Mouse (Mus musculus) stomach, postnatal 0 days (tissue): ENCODE measurements around the gene Lrch3. TPM values are rescaled to one million over a fixed set of nuclear protein-coding genes. Genes with fewer than 3 reads are reported as not detected.

Source experiments
- ATAC-seq: fragments of 200-750 bp; cut with Nextera tagmentation; 2 replicates; pipeline ENCODE4 v1.8.0; 2017; ENCODE audit not compliant: low FRiP score, low TSS enrichment
- DNase-seq: peaks from one replicate; pipeline ENCODE4 v3.0.0-alpha.2; 2016; ENCODE audit warnings: low spot score
- H3K27ac ChIP-seq: fragments of 300-500 bp; sonication (generic); replicated peaks from 2 replicates; pipeline ENCODE4 v1.5.1; 2014; ENCODE audit warnings: mild to moderate bottlenecking, control low read depth
- H3K27me3 ChIP-seq: fragments of 300-500 bp; sonication (generic); 2 replicates; pipeline ENCODE4 v1.6.1; 2014; ENCODE audit warnings: low read length; ENCODE audit not compliant: control insufficient read depth, insufficient read depth
- H3K36me3 ChIP-seq: fragments of 300-500 bp; sonication (generic); 2 replicates; pipeline ENCODE4 v1.6.1; 2014; ENCODE audit warnings: low read length, mixed read lengths; ENCODE audit not compliant: control insufficient read depth, insufficient read depth
- H3K4me1 ChIP-seq: fragments of 300-500 bp; sonication (generic); replicated peaks from 2 replicates; pipeline ENCODE4 v1.6.1; 2014; ENCODE audit warnings: antibody characterized with exemption; ENCODE audit not compliant: control insufficient read depth, insufficient read depth
- H3K4me2 ChIP-seq: fragments of 300-500 bp; sonication (generic); replicated peaks from 2 replicates; pipeline ENCODE4 v1.6.1; 2014; ENCODE audit warnings: low read depth, mild to moderate bottlenecking, control low read depth, moderate library complexity
- H3K4me3 ChIP-seq: fragments of 300-500 bp; sonication (generic); 2 replicates; pipeline ENCODE4 v1.5.1; 2014; ENCODE audit warnings: low read depth, low read length, control low read depth
- H3K9ac ChIP-seq: fragments of 300-500 bp; sonication (generic); 2 replicates; pipeline ENCODE4 v1.6.1; 2014; ENCODE audit warnings: mild to moderate bottlenecking, low read length, control low read depth, mixed read lengths
- H3K9me3 ChIP-seq: fragments of 300-500 bp; sonication (generic); 2 replicates; pipeline ENCODE4 v1.6.1; 2016; ENCODE audit warnings: low read length; ENCODE audit not compliant: control insufficient read depth
- CTCF ChIP-seq: IDR thresholded peaks from 2 replicates; pipeline ENCODE4 v1.5.1; 2016; ENCODE audit warnings: antibody characterized with exemption, low read depth, mild to moderate bottlenecking, moderate library complexity
- EP300 ChIP-seq: optimal IDR thresholded peaks from 2 replicates; pipeline ENCODE3; 2016; ENCODE audit warnings: antibody characterized with exemption
- WGBS: fragments of 180-500 bp; shearing (Covaris S2); extraction: QIAGEN DNeasy Blood & Tissue Kit; methylation state at CpG from one replicate; pipeline ENCODE4 v1.1.7; 2014; 5-methylcytosine and 5-hydroxymethylcytosine counted together
- polyA plus RNA-seq: library from polyadenylated mRNA; unstranded; fragments of >200 nt; fragmentation: Nextera tagmentation; extraction: Ambion mirVana; gene quantifications from 2 replicates; pipeline ENCODE4 v1.2.1, GENCODE M21; 2015

The Lrch3 gene
- polyA plus RNA-seq, 1 experiment from 2014 or later, result 8.1 TPM

DNA sequence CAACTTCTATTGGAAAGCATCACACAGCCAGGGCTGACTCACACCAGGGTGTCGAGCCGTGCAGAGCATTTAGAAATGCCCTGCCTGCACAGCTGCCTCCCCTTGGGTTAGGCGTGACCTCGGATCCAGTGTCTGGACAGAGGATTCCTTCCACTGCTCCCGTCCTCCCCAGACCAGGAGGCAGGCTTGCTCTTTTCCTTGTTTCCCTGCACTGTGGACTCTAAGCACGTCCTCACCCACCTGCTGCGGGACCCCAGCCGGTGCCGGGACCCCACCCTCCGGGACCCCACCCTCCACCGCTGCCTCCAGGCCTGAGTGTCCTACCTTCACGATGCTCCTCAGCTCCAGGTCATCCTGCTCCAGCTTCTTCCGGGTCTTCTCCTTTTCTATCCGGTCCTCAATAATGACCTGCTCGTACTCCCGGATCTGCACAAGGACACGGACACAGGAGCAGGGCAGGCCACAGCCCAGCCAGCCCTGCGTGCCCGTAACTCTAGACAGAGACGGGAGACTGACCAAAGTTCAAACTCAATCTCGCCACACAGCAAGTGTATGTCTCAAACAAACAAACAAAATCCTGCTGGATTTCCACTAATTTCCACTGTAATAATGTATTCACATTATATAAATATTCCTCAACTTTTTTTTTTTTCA is 105.3 kb downstream of the Lrch3 start:
- 59% methylated on average over 21 of the region's 21 CpGs for WGBS
- Histone ChIP-seq H3K4me1 (no peaks in the 10 kb centered on the region), H3K9me3 (no peaks in the 10 kb centered on the region), H3K36me3 (no peaks in the 10 kb centered on the region), H3K27me3 (no peaks in the 10 kb centered on the region), H3K4me3 (no peak overlapping the region), H3K9ac (peak overlapping the region; percentile 35; the same call in 1 of the 2 replicates), H3K27ac (no peak overlapping the region), H3K4me2 (no peak overlapping the region)
- TF ChIP-seq EP300, result no peak
- TF ChIP-seq CTCF, result no peak
- peak; percentile 34; the same call in 1 of the 2 replicates for ATAC-seq
- DNase-seq, result peak; percentile 29

DNA sequence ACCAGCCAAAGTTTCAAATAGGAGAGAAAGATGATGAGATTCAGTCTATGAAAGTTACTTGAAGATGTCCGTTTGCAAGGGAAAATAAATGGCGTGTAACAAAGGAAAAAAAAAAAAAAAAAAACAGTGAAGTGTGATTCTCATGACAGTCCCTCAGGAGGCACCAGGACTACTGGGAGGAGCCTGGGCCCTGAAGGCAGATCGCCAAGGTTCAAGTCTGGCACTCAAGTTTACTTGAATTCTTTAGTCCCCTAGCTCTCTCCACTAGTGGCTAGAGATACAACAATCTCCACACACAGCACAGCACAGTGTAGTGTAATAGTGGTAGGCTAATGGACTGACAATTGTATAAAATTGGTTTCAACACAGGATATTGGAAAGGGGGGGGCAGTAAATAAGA is 107.5 kb downstream of the Lrch3 start:
- no peak overlapping the region for H3K27ac ChIP-seq
- no peaks in the 10 kb centered on the region for H3K9me3 ChIP-seq
- H3K9ac ChIP-seq, result no peak overlapping the region
- H3K4me2 ChIP-seq, result no peak overlapping the region
- DNase-seq (no peak), ATAC-seq (no peak)
- no peaks in the 10 kb centered on the region for H3K36me3 ChIP-seq
- WGBS, result 75% methylated on average over 3 of the region's 3 CpGs
- H3K4me3 ChIP-seq, result no peak overlapping the region
- TF ChIP-seq EP300 (no peak), CTCF (no peak)
- H3K4me1 ChIP-seq, result no peaks in the 10 kb centered on the region
- H3K27me3 ChIP-seq, result no peaks in the 10 kb centered on the region

DNA sequence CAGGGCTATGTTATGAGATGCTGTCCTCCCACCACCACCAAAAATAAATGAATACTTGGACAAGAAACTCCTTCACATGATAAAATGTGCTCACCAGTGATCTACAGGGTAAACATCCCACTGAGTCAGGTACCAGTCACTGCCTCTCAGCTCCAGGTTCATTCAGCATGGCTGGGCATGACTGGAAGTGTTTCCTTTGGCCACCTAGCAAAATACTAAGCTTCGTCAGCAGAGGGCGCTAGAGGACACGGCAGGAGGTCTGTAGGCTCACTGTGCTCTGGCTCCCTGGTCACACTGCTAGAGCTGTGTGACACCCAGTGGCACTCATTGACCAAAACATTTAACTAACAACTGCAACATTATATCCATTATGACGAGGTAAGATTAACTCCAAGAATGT is 109.8 kb downstream of the Lrch3 start:
- 3% methylated on average over 4 of the region's 4 CpGs for WGBS
- Histone ChIP-seq H3K36me3 (no peaks in the 10 kb centered on the region), H3K27ac (no peak overlapping the region), H3K4me2 (no peak overlapping the region), H3K4me3 (no peak overlapping the region), H3K9me3 (no peaks in the 10 kb centered on the region), H3K4me1 (no peaks in the 10 kb centered on the region), H3K27me3 (no peaks in the 10 kb centered on the region), H3K9ac (no peak overlapping the region)
- ATAC-seq (peak; percentile 91), DNase-seq (peak; percentile 90)
- TF ChIP-seq EP300 (no peak), CTCF (peak; percentile 99)

- no peak overlapping the region for H3K27ac ChIP-seq
- no peaks in the 10 kb centered on the region for H3K36me3 ChIP-seq
- H3K27me3 ChIP-seq, result no peaks in the 10 kb centered on the region
- no peak overlapping the region for H3K4me2 ChIP-seq
- H3K9me3 ChIP-seq, result no peaks in the 10 kb centered on the region
- no peak overlapping the region for H3K9ac ChIP-seq
- no peak for TF ChIP-seq EP300
- no peak for TF ChIP-seq CTCF
- no peak for ATAC-seq
- 46% methylated on average over 8 of the region's 8 CpGs for WGBS
- no peak for DNase-seq
- H3K4me1 ChIP-seq, result no peaks in the 10 kb centered on the region
- H3K4me3 ChIP-seq, result no peak overlapping the region
These were observed 110.7 kb downstream of the Lrch3 start for GRCm38 (mm10) chr16:33024456-33025104.

DNA sequence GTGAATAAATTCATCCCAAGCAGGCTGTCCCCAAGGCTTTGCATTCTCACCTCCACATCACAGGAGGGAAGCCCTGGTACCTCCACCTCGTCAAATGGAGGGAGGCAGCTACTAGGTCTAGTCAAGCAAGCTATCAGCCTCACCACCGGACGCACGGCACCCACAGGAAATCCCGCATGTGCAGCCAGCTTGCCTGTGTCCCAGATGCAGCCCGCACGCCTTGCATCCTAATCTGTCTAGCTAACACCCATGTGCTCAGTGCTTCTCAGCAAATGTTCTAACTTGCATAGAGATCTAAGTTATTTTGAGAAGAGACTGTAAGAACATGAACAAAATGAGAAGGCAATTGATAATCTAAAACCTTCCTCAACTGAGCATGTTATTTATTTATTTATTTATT is 112.5 kb downstream of the Lrch3 start:
- Histone ChIP-seq H3K4me3 (no peak overlapping the region), H3K4me2 (no peak overlapping the region), H3K27ac (no peak overlapping the region), H3K27me3 (no peaks in the 10 kb centered on the region), H3K36me3 (no peaks in the 10 kb centered on the region), H3K9ac (no peak overlapping the region), H3K4me1 (no peaks in the 10 kb centered on the region), H3K9me3 (no peaks in the 10 kb centered on the region)
- ATAC-seq (no peak), DNase-seq (no peak)
- WGBS, result 86% methylated on average over 7 of the region's 7 CpGs
- no peak for TF ChIP-seq CTCF
- no peak for TF ChIP-seq EP300

GRCm38 (mm10) chr16:33036006-33036405 is 122.1 kb downstream of the Lrch3 start:
- H3K27me3 ChIP-seq, result no peaks in the 10 kb centered on the region
- H3K36me3 ChIP-seq, result no peaks in the 10 kb centered on the region
- H3K4me1 ChIP-seq, result no peaks in the 10 kb centered on the region
- no peak overlapping the region for H3K9ac ChIP-seq
- no peaks in the 10 kb centered on the region for H3K9me3 ChIP-seq
- DNase-seq (no peak), ATAC-seq (no peak)
- H3K27ac ChIP-seq, result no peak overlapping the region
- TF ChIP-seq EP300, result no peak
- no peak for TF ChIP-seq CTCF
- 60% methylated on average over 4 of the region's 4 CpGs for WGBS
- no peak overlapping the region for H3K4me2 ChIP-seq
- no peak overlapping the region for H3K4me3 ChIP-seq
